Mouse (Mus musculus) myocyte (in vitro differentiated cells): ENCODE results near the gene Frmd8.

Experiments
- MYOG ChIP-seq, 3 experiments: IDR thresholded peaks; one replicate each; pipeline ENCODE4 v1.6.1; 2011; ENCODE audit warnings: control low read depth in 2 of 3, low read depth in 2 of 3, mild to moderate bottlenecking in 2 of 3; ENCODE audit not compliant: insufficient read length in 2 of 3, control insufficient read depth in 1 of 3, insufficient read depth in 1 of 3
- POLR2A ChIP-seq: IDR thresholded peaks from one replicate; pipeline ENCODE4 v1.6.1; 2011; ENCODE audit warnings: low read depth, mild to moderate bottlenecking, control low read depth, moderate library complexity; ENCODE audit not compliant: insufficient read length
- SRF ChIP-seq: IDR thresholded peaks from one replicate; pipeline ENCODE4 v1.6.1; 2011; ENCODE audit warnings: low read depth; ENCODE audit not compliant: control insufficient read depth, insufficient read length

DNA sequence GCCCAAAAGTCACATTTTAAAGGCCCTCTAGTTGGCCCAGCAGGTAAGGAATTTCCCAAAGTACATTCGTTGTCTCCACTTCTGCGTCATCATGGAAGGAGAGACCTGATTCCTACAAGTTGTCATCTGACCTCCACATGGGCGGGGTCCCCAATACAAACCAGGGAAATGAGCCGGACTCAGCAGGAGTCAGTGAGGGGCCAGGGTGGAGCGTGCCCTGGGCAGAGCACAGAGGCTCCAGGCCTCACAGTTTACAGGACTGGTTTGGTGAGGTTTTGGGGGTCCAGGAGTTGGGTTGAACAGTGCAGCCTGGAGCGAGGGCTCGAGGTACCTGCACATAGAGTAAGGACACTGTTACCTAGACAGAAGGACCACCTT lies 65.4 kb downstream of the Frmd8 start:
- no peak for TF ChIP-seq MYOG (IDR thresholded peaks at IDR 0.05; ENCODE audit: control insufficient read depth in 1 of 3, insufficient read depth in 1 of 3, insufficient read length in 2 of 3, low read depth in 2 of 3)
- no peak for TF ChIP-seq SRF
- peak; percentile 70 for TF ChIP-seq POLR2A
